Mouse (Mus musculus) adrenal gland (tissue): ENCODE results near the gene Ftl1.
"Not testable (repeated sequence)": the region's sequence is repeated elsewhere in the genome, so short reads cannot be mapped to it uniquely, and the experiment has no call there.

ENCODE experiments used
- intact Hi-C: fragments of 180-260 bp; cut with DNase I; formaldehyde crosslinking; loops from one replicate; pipeline ENCODE4 v1.15.1; 2025
- long read RNA-seq, 2 experiments: library from polyadenylated mRNA; unstranded; transcript quantifications; one replicate each; pipeline ENCODE4 v2.0.0; 2020; ENCODE audit warnings: borderline replicate concordance in 1 of 2; ENCODE audit not compliant: insufficient replicate concordance in 1 of 2

Ftl1 gene
- long read RNA-seq, experiment 1, transcript Ftl1-206 (2 exons, 604 nt) = minor isoform, 16 of 11,931 reads
- long read RNA-seq, experiment 1, transcript Ftl1-205 (3 exons, 825 nt) = minor isoform, 23 of 11,931 reads
- long read RNA-seq, experiment 1, transcript Ftl1-201 (4 exons, 968 nt) = major isoform, 11,852 of 11,931 reads
- long read RNA-seq, experiment 1, partial matches to known transcripts = 2 of 11,931 reads
- long read RNA-seq, experiment 1, other reads (novel, unspliced or antisense) = 33 of 11,931 reads
- long read RNA-seq, experiment 2, transcript Ftl1-205 (3 exons, 825 nt) = minor isoform, 24 of 8,421 reads
- long read RNA-seq, experiment 2, transcript Ftl1-206 (2 exons, 604 nt) = minor isoform, 13 of 8,421 reads
- long read RNA-seq, experiment 2, transcript Ftl1-201 (4 exons, 968 nt) = major isoform, 8,353 of 8,421 reads
- long read RNA-seq, experiment 2, partial matches to known transcripts = 3 of 8,421 reads
- long read RNA-seq, experiment 2, other reads (novel, unspliced or antisense) = 27 of 8,421 reads

GRCm38 (mm10) chr7:45459564-45460140, at the start of gene Ftl1:
TSS of gene Ftl1 (minus strand) at chr7:45459884.
- intact Hi-C loops = not testable (repeated sequence)

- intact Hi-C loops = no loop called here
Observed at GRCm38 (mm10) chr7:45509181-45509882, 49.6 kb upstream of the Ftl1 start.

GRCm38 (mm10) chr7:45508561-45508960, 48.9 kb upstream of the Ftl1 start:
- intact Hi-C loops = no loop called here

- intact Hi-C loops = no loop called here
Observed at GRCm38 (mm10) chr7:45507583-45507982, 47.9 kb upstream of the Ftl1 start.

GRCm38 (mm10) chr7:45498427-45498826, 38.7 kb upstream of the Ftl1 start:
- intact Hi-C loops = no loop called here

GRCm38 (mm10) chr7:45494548-45494947, 34.9 kb upstream of the Ftl1 start:
- intact Hi-C loops = no loop called here

GRCm38 (mm10) chr7:45492951-45493350, 33.3 kb upstream of the Ftl1 start:
- intact Hi-C loops = no loop called here

GRCm38 (mm10) chr7:45492225-45492844, 32.7 kb upstream of the Ftl1 start:
- intact Hi-C loops = no loop called here

- intact Hi-C loops = no loop called here
Observed at GRCm38 (mm10) chr7:45491264-45491663, 31.6 kb upstream of the Ftl1 start.

- intact Hi-C loops = no loop called here
Observed at GRCm38 (mm10) chr7:45490822-45491221, 31.1 kb upstream of the Ftl1 start.

- intact Hi-C loops = no loop called here
Observed at GRCm38 (mm10) chr7:45489578-45489977, 29.9 kb upstream of the Ftl1 start.

GRCm38 (mm10) chr7:45488293-45489204, 28.9 kb upstream of the Ftl1 start, which contains the start of gene Dhdh:
TSS of gene Dhdh (minus strand) at chr7:45488805.
- intact Hi-C loops = no loop called here

- intact Hi-C loops = no loop called here
Observed at GRCm38 (mm10) chr7:45487861-45488292, 28.2 kb upstream of the Ftl1 start.

GRCm38 (mm10) chr7:45486761-45487415, 27.2 kb upstream of the Ftl1 start, which contains the start of gene Gm45808:
TSS of gene Gm45808 (minus strand) at chr7:45486811.
- intact Hi-C loops = no loop called here

GRCm38 (mm10) chr7:45486158-45486557, 26.5 kb upstream of the Ftl1 start:
- intact Hi-C loops = no loop called here

- intact Hi-C loops = not testable (repeated sequence)
Observed at GRCm38 (mm10) chr7:45484985-45485384, 25.3 kb upstream of the Ftl1 start.

- intact Hi-C loops = no loop called here
Observed at GRCm38 (mm10) chr7:45482166-45482565, 22.5 kb upstream of the Ftl1 start.

- intact Hi-C loops = no loop called here
Observed at GRCm38 (mm10) chr7:45481374-45481927, 21.8 kb upstream of the Ftl1 start, which contains the start of gene Tulp2. TSS of gene Tulp2 (plus strand) at chr7:45481877.

- intact Hi-C loops = not testable (repeated sequence)
Observed at GRCm38 (mm10) chr7:45480310-45480709, 20.6 kb upstream of the Ftl1 start.
